Mouse (Mus musculus) layer of hippocampus, adult 9-10 months (tissue): ENCODE results near the gene Gm5475.
"Not testable (repeated sequence)": the region's sequence is repeated elsewhere in the genome, so short reads cannot be mapped to it uniquely, and the experiment has no call there.

Experiments used
- DNase-seq: peaks from one replicate; pipeline ENCODE4 v3.0.0; 2022; ENCODE audit warnings: low spot score

Gm5475 gene

GRCm38 (mm10) chr15:100421758-100422197 is at the start of gene Gm5475:
Gm5475 (plus strand) TSS chr15:100422147.
- not testable (repeated sequence) for DNase-seq

- DNase-seq, result peak; percentile 72
Measured at GRCm38 (mm10) chr15:100375066-100375465, 46.9 kb upstream of the Gm5475 start.

GRCm38 (mm10) chr15:100377847-100378505 is 44.0 kb upstream of the Gm5475 start:
- peak; percentile 6 for DNase-seq

- DNase-seq, result no peak
Measured at GRCm38 (mm10) chr15:100379658-100380057, 42.3 kb upstream of the Gm5475 start.

- no peak for DNase-seq
Measured at GRCm38 (mm10) chr15:100380104-100380503, 41.8 kb upstream of the Gm5475 start.

GRCm38 (mm10) chr15:100385705-100386104 is 36.2 kb upstream of the Gm5475 start:
- DNase-seq, result no peak

- DNase-seq, result no peak
Measured at GRCm38 (mm10) chr15:100387544-100388223, 34.3 kb upstream of the Gm5475 start.

GRCm38 (mm10) chr15:100388224-100388835 is 33.6 kb upstream of the Gm5475 start:
- DNase-seq, result no peak

GRCm38 (mm10) chr15:100388886-100389285 is 33.1 kb upstream of the Gm5475 start:
- DNase-seq, result no peak

- no peak for DNase-seq
Measured at GRCm38 (mm10) chr15:100391066-100391465, 30.9 kb upstream of the Gm5475 start.

GRCm38 (mm10) chr15:100391599-100391998 is 30.3 kb upstream of the Gm5475 start:
- no peak for DNase-seq

- no peak for DNase-seq
Measured at GRCm38 (mm10) chr15:100393016-100393415, 28.9 kb upstream of the Gm5475 start.

- no peak for DNase-seq
Measured at GRCm38 (mm10) chr15:100395561-100395960, 26.4 kb upstream of the Gm5475 start.

GRCm38 (mm10) chr15:100400592-100401250 is 21.2 kb upstream of the Gm5475 start:
- DNase-seq, result no peak

GRCm38 (mm10) chr15:100401811-100402210 is 20.1 kb upstream of the Gm5475 start:
- no peak for DNase-seq

GRCm38 (mm10) chr15:100402347-100402746 is 19.6 kb upstream of the Gm5475 start:
- no peak for DNase-seq

- no peak for DNase-seq
Measured at GRCm38 (mm10) chr15:100402798-100403197, 19.1 kb upstream of the Gm5475 start.

GRCm38 (mm10) chr15:100403318-100404000 is 18.5 kb upstream of the Gm5475 start:
- no peak for DNase-seq

- DNase-seq, result no peak
Measured at GRCm38 (mm10) chr15:100406088-100406487, 15.9 kb upstream of the Gm5475 start.

- DNase-seq, result no peak
Measured at GRCm38 (mm10) chr15:100410918-100411672, 10.9 kb upstream of the Gm5475 start.

- DNase-seq, result no peak
Measured at GRCm38 (mm10) chr15:100411731-100412130, 10.2 kb upstream of the Gm5475 start.
